Mouse (Mus musculus): Measurements from ENCODE around the gene Hist1h3f.

GRCm38 (mm10) chr13:23538249-23538648, 5.6 kb upstream of the Hist1h3f start:
- TF ChIP-seq CTCF (IDR thresholded peaks at IDR 0.05; ENCODE audit: low read depth): no peak
- TF ChIP-seq EP300 (IDR thresholded peaks at IDR 0.05; ENCODE audit: low read depth): no peak
